Comparison of ENCODE assay signal across 8 mouse cellular contexts in the genomic region with DNA sequence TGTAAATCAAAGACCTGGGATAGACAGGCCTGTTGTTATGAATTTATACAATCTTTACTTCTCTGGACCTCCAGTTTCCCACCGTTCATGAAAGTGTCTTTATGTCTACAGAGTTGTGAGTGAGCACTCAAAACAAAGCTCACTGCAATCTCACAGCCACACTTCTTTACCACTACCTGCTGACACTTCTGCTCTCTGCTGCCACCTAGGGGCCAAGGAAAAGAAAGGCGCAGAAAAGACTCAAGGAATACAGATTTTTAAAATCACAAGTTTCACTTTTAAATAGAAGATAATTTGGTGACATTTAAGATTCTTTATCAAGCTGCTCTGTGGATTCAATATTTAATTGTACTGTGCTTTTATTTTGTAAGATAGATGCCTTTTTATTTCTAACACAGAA. TPM values are rescaled to one million over a fixed set of nuclear protein-coding genes. Genes with fewer than 3 reads are reported as not detected.
DNase-seq lines count a peak whose midpoint lies in the region; ATAC-seq and TF ChIP-seq lines count a peak whose summit lies in the region.

No protein-coding gene starts in this region.

- H3K4me2 ChIP-seq in hindbrain, embryonic 14.5 days (replicated peaks) = no peak overlapping the region
- no peak overlapping the region for H3K4me2 ChIP-seq in hindbrain, embryonic 12.5 days (replicated peaks)

- H3K4me3 ChIP-seq in hindbrain, embryonic 14.5 days (replicated peaks; ENCODE audit: low read length) = no peak overlapping the region
- H3K4me3 ChIP-seq in hindbrain, embryonic 12.5 days = no peak overlapping the region
- no peak overlapping the region for H3K4me3 ChIP-seq in testis, adult 2 months (ENCODE audit: control insufficient read depth, low read depth, low read length)

- peak; percentile 13; the same call in 1 of the 2 replicates for TF ChIP-seq CTCF in testis, adult 2 months (IDR thresholded peaks at IDR 0.05; ENCODE audit: control insufficient read depth, insufficient read depth, insufficient replicate concordance, low read depth, low read length)

- no peaks in the 10 kb centered on the region for H3K4me1 ChIP-seq in hindbrain, embryonic 14.5 days (replicated peaks; ENCODE audit: control insufficient read depth, insufficient read depth, low read length)
- no peaks in the 10 kb centered on the region for H3K4me1 ChIP-seq in hindbrain, embryonic 12.5 days
- H3K4me1 ChIP-seq in testis, adult 2 months (ENCODE audit: control insufficient read depth, insufficient read depth, low read length) = no peaks in the 10 kb centered on the region

- H3K27ac ChIP-seq in hindbrain, embryonic 14.5 days = no peak overlapping the region
- H3K27ac ChIP-seq in hindbrain, embryonic 12.5 days = no peak overlapping the region
- H3K27ac ChIP-seq in testis, adult 2 months (ENCODE audit: control insufficient read depth, insufficient read depth, low read depth, low read length) = no peak overlapping the region

- peak; percentile 81 for DNase-seq in hindbrain, embryonic 14.5 days (ENCODE audit: low spot score)
- DNase-seq in CD4-positive, CD25-positive, alpha-beta regulatory T cell, adult 2 months (ENCODE audit: low read depth, low spot score) = peak; percentile 87
- DNase-seq in adrenal gland, adult 8-10 months = peak; percentile 21
- peak; percentile 78 for DNase-seq in embryo, embryonic 11 days
- peak; percentile 74 for DNase-seq in kidney, postnatal 10 days

- H3K27me3 ChIP-seq in hindbrain, embryonic 14.5 days (ENCODE audit: control insufficient read depth, insufficient read depth, low read length) = no peaks in the 10 kb centered on the region
- H3K27me3 ChIP-seq in hindbrain, embryonic 12.5 days = no peaks in the 10 kb centered on the region
- H3K27me3 ChIP-seq in testis, adult 2 months (ENCODE audit: control insufficient read depth, insufficient read depth, low read length) = no peaks in the 10 kb centered on the region

- H3K36me3 ChIP-seq in hindbrain, embryonic 14.5 days (replicated peaks; ENCODE audit: control insufficient read depth, insufficient read depth) = no peaks in the 10 kb centered on the region
- H3K36me3 ChIP-seq in hindbrain, embryonic 12.5 days = no peaks in the 10 kb centered on the region
- H3K36me3 ChIP-seq in testis, adult 2 months (ENCODE audit: control insufficient read depth, insufficient read depth, low read length) = no peaks in the 10 kb centered on the region

- H3K9ac ChIP-seq in hindbrain, embryonic 14.5 days = no peak overlapping the region
- no peak overlapping the region for H3K9ac ChIP-seq in hindbrain, embryonic 12.5 days

- no peak for TF ChIP-seq POLR2A in testis, adult 2 months (IDR thresholded peaks at IDR 0.05; ENCODE audit: control insufficient read depth, low read depth, low read length)

- H3K9me3 ChIP-seq in hindbrain, embryonic 14.5 days (ENCODE audit: control insufficient read depth, low read length) = no peaks in the 10 kb centered on the region
- H3K9me3 ChIP-seq in hindbrain, embryonic 12.5 days (replicated peaks) = no peaks in the 10 kb centered on the region

- WGBS in hindbrain, embryonic 14.5 days = 6% methylated on average over 2 of the region's 2 CpGs
- 0% methylated on average over 2 of the region's 2 CpGs for WGBS in hindbrain, embryonic 12.5 days

- ATAC-seq in hindbrain, embryonic 14.5 days (ENCODE audit: low FRiP score) = no peak
- no peak for ATAC-seq in hindbrain, embryonic 12.5 days (ENCODE audit: low FRiP score)
- ATAC-seq in megakaryocyte-erythroid progenitor cell, adult 5-6 weeks (replicated peaks; ENCODE audit: low FRiP score, low TSS enrichment, poor library complexity, severe bottlenecking) = peak; percentile 86

RNA-seq across cellular contexts. Expression of gene Pcnx4, which starts 15.5 kb away (rescaled TPM):
- 28.3 and 29.4 TPM in 2 replicates for polyA plus RNA-seq in hindbrain, embryonic 14.5 days (2014; fragmentation: Nextera tagmentation; extraction: Ambion mirVana)
- 18.0 and 18.4 TPM in 2 replicates for polyA plus RNA-seq in hindbrain, embryonic 12.5 days (2016; fragmentation: Nextera tagmentation; extraction: Ambion mirVana)
- 10 to 100 TPM in 2 of 4 experiments, 1 to 10 TPM in 2; 8.7 to 12.7 (median 10.7) TPM for total RNA-seq in adrenal gland, adult 8-10 months (2022)
- total RNA-seq in megakaryocyte-erythroid progenitor cell, adult 5-6 weeks (2014; fragmentation: Nextera tagmentation) = 2.3 and 4.4 TPM in 2 replicates
- 2.9 and 4.1 TPM in 2 replicates for total RNA-seq in megakaryocyte-erythroid progenitor cell, adult 5-6 weeks (2017)
- 7.1 and 7.6 TPM in 2 replicates for polyA plus RNA-seq in testis, adult 2 months (2012; rRNA removed)

Comparison
In these comparisons a context has a peak if more than half of its experiments do, and no peak if none do; other contexts are left out.
1. DNase-seq: peak in every context shown above with its lines; median percentile 87 in CD4-positive, CD25-positive, alpha-beta regulatory T cell, adult 2 months; 81 in hindbrain, embryonic 14.5 days; 78 in embryo, embryonic 11 days; 74 in kidney, postnatal 10 days; 21 in adrenal gland, adult 8-10 months.